Mouse (Mus musculus) erythroblast, embryonic 14.5 days (primary cell): Measurements from ENCODE around the gene Lpin1.

ENCODE experiments used
- GATA1 ChIP-seq: IDR thresholded peaks from 2 replicates; pipeline ENCODE4 v1.6.1; 2012; ENCODE audit warnings: low read length, inconsistent platforms, mixed read lengths
- TAL1 ChIP-seq: IDR thresholded peaks from 3 replicates; pipeline ENCODE4 v1.6.1; 2012; ENCODE audit warnings: low read length, inconsistent platforms, mixed read lengths

- TF ChIP-seq TAL1 (no peak), GATA1 (no peak)
These were observed 70.1 kb downstream of the Lpin1 start for GRCm38 (mm10) chr12:16540712-16541111.
